Mouse (Mus musculus) E14TG2a.4 (cell line): ENCODE data around the gene Frmd3.

ENCODE experiments used
- CTCF ChIP-seq: conservative IDR thresholded peaks from 2 replicates; pipeline ENCODE4 v1.5.1; 2014; ENCODE audit warnings: low read length
- POU5F1 ChIP-seq: IDR thresholded peaks from 2 replicates; pipeline ENCODE4 v1.6.1; 2014; ENCODE audit warnings: low read length, borderline replicate concordance

DNA sequence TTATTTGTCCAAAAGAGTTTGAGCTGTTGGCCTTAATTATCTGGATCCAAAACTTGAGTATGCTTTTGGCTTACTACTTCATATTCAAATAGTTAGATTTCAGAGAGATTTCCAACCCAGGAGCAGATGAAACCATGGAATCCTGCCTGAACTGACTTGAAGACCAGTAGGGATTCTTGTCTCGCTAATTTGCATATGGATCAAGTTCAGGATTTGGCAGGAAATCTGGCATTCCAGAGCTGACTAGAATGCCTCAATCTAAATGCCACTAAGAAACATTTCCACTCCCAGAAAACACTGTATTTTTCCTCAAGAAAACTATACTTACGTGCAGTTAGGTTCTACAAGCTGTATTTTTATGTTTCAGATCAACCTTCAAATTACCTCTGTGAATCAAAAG, 6.8 kb downstream of the Frmd3 start:
- TF ChIP-seq CTCF: no peak
- no peak for TF ChIP-seq POU5F1
